Mouse (Mus musculus): Measurements from ENCODE around the gene H2-M10.3. TPM values are rescaled to one million over a fixed set of nuclear protein-coding genes. Genes with fewer than 3 reads are reported as not detected.
"Not testable (repeated sequence)": the region's sequence is repeated elsewhere in the genome, so short reads cannot be mapped to it uniquely, and the experiment has no call there.

Gene H2-M10.3
- not detected in 2 replicates for polyA plus RNA-seq (2012; ENCODE audit: insufficient read depth, insufficient read length, low replicate concordance, missing spikeins)

- WGBS = 94% methylated on average over 2 of the region's 2 CpGs
- H3K4me1 ChIP-seq (ENCODE audit: control insufficient read depth, insufficient read depth, low read length); H3K4me3 ChIP-seq (ENCODE audit: insufficient read depth, low read depth, low read length); H3K27ac ChIP-seq (ENCODE audit: insufficient read depth, low read depth, low read length): not testable (repeated sequence)
Observed at GRCm38 (mm10) chr17:36368317-36368716, at the start of gene H2-M10.3. TSS of gene H2-M10.3 (minus strand) at chr17:36368417.

DNA sequence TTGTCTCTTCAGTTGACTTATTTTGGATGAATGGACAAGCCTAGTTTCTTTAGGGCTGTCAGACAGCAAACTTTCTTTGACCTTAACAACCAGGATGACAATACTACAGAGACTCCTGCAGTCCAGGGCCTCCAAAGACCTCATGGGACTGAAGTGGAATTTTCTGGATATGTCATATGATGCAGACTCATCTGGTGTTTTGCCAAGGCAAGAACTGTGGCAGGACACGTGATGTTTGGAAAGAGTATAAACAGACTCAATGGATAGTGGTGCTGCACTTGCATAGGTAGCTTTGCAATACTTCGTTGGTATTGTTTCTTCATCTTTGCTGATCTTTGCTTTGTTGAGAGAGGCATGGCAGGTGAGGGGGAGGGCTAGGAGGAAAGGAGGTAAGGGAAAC lies 49.2 kb upstream of the H2-M10.3 start:
- Histone ChIP-seq H3K27ac (ENCODE audit: insufficient read depth, low read depth, low read length) (no peak overlapping the region), H3K4me3 (ENCODE audit: insufficient read depth, low read depth, low read length) (no peak overlapping the region), H3K4me1 (ENCODE audit: control insufficient read depth, insufficient read depth, low read length) (no peaks in the 10 kb centered on the region)
- WGBS = 49% methylated on average over 2 of the region's 2 CpGs
- no peak for TF ChIP-seq CTCF (IDR thresholded peaks at IDR 0.05; ENCODE audit: insufficient read depth, low read depth, low read length)
- no peak for TF ChIP-seq POLR2A (IDR thresholded peaks at IDR 0.05; ENCODE audit: insufficient read depth, low read depth, low read length)

GRCm38 (mm10) chr17:36415407-36415806 lies 47.2 kb upstream of the H2-M10.3 start:
- TF ChIP-seq POLR2A (IDR thresholded peaks at IDR 0.05; ENCODE audit: insufficient read depth, low read depth, low read length) = no peak
- no peak for TF ChIP-seq CTCF (IDR thresholded peaks at IDR 0.05; ENCODE audit: insufficient read depth, low read depth, low read length)
- H3K4me3 ChIP-seq (ENCODE audit: insufficient read depth, low read depth, low read length) = no peak overlapping the region
- no peak overlapping the region for H3K27ac ChIP-seq (ENCODE audit: insufficient read depth, low read depth, low read length)
- WGBS = 54% methylated on average over 1 of the region's 1 CpGs
- H3K4me1 ChIP-seq (ENCODE audit: control insufficient read depth, insufficient read depth, low read length) = no peaks in the 10 kb centered on the region

GRCm38 (mm10) chr17:36414361-36414760 lies 46.1 kb upstream of the H2-M10.3 start:
- Histone ChIP-seq H3K27ac (ENCODE audit: insufficient read depth, low read depth, low read length) (no peak overlapping the region), H3K4me3 (ENCODE audit: insufficient read depth, low read depth, low read length) (no peak overlapping the region), H3K4me1 (ENCODE audit: control insufficient read depth, insufficient read depth, low read length) (no peaks in the 10 kb centered on the region)
- TF ChIP-seq POLR2A (IDR thresholded peaks at IDR 0.05; ENCODE audit: insufficient read depth, low read depth, low read length) = no peak
- 87% methylated on average over 1 of the region's 1 CpGs for WGBS

DNA sequence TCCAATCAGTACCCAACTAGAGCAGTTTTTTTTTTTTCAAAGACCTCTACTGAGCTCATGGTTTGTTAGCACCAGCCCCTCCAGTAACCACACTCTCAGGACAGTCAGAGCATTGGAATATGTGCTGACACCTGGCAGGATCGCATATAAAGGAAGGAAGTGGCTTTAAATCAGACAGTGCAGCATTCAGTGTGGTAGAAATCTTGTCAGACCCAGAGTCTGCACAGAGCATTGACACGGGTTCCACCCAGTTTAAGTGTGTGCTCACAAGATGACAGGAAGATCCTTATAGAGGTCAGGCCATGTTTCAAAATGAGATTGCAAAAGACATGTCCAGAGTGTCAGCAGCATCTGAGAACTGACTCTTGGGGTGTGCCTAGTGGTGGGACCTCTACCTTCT lies 21.7 kb upstream of the H2-M10.3 start:
- H3K27ac ChIP-seq (ENCODE audit: insufficient read depth, low read depth, low read length) = no peak overlapping the region
- no peak for TF ChIP-seq CTCF (IDR thresholded peaks at IDR 0.05; ENCODE audit: insufficient read depth, low read depth, low read length)
- 78% methylated on average over 2 of the region's 2 CpGs for WGBS
- no peaks in the 10 kb centered on the region for H3K4me1 ChIP-seq (ENCODE audit: control insufficient read depth, insufficient read depth, low read length)
- H3K4me3 ChIP-seq (ENCODE audit: insufficient read depth, low read depth, low read length) = no peak overlapping the region

DNA sequence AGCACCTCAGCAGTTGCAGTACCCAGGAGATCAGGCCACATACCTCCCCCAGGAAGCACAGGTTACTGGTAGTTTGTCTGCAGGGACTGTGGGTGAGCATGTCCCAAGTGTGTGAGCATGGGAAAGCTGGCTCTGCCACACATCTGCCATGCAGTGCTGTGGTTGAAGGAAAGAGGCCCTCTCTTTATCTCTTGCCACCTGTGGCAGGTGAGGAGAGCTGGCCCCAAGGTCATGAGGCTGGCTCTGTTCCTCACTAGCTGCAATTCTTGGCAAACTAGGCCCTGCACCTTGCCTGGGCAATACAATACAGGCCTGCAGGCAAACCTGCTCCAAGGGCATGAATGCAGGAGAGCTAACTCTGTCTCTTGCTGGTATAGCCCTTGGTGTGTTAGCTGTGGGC lies 5.8 kb downstream of the H2-M10.3 start:
- not testable (repeated sequence) for H3K4me3 ChIP-seq (ENCODE audit: insufficient read depth, low read depth, low read length); H3K4me1 ChIP-seq (ENCODE audit: control insufficient read depth, insufficient read depth, low read length); H3K27ac ChIP-seq (ENCODE audit: insufficient read depth, low read depth, low read length)

- not testable (repeated sequence) for H3K4me3 ChIP-seq (ENCODE audit: insufficient read depth, low read depth, low read length); H3K27ac ChIP-seq (ENCODE audit: insufficient read depth, low read depth, low read length); H3K4me1 ChIP-seq (ENCODE audit: control insufficient read depth, insufficient read depth, low read length)
Observed at GRCm38 (mm10) chr17:36357512-36357911, 10.7 kb downstream of the H2-M10.3 start.

DNA sequence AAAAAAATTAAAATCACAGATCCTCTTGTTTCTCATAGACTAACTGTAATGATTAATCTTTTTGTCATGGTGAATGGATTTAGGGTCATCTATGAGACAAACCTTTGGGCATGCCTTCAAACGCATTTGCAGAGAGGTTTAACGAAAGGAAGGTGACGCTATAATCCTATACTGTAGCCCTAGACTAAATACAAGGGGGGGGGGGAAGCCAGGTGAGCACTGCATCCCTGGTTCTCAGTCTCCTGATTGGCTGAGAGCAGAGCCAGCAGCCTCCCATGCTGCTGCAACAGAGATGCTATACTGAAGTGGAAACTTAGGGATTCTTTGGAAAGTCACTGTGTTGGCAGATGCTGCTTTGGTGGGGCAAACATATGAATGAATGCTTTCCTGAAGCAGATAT lies 12.5 kb downstream of the H2-M10.3 start:
- H3K4me1 ChIP-seq (ENCODE audit: control insufficient read depth, insufficient read depth, low read length) = no peaks in the 10 kb centered on the region
- whole genome bisulfite sequencing = 41% methylated on average over 3 of the region's 3 CpGs
- TF ChIP-seq POLR2A (IDR thresholded peaks at IDR 0.05; ENCODE audit: insufficient read depth, low read depth, low read length) (no peak), CTCF (IDR thresholded peaks at IDR 0.05; ENCODE audit: insufficient read depth, low read depth, low read length) (no peak)
- H3K4me3 ChIP-seq (ENCODE audit: insufficient read depth, low read depth, low read length) = no peak overlapping the region
- H3K27ac ChIP-seq (ENCODE audit: insufficient read depth, low read depth, low read length) = no peak overlapping the region

DNA sequence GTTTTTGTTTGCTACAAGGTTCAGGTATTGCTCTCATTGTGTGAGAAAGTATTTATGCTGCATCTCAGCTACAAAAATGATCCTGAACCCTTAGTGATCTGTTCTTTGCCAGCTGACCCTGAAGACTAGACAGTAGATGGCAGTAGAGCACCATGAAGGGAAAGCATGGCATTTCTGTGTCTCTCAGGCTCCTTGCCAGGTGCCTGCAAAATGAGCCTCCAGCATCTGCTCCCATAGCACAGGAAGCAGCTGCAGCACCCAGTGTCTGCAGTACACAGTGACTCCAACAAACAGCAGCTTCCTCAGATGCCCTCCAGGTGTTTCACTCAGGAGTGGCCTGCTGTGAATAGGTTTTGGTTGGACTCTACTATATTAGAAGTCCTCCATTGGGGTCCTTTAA lies 12.9 kb downstream of the H2-M10.3 start:
- H3K4me3 ChIP-seq (ENCODE audit: insufficient read depth, low read depth, low read length); H3K27ac ChIP-seq (ENCODE audit: insufficient read depth, low read depth, low read length); H3K4me1 ChIP-seq (ENCODE audit: control insufficient read depth, insufficient read depth, low read length): not testable (repeated sequence)

GRCm38 (mm10) chr17:36326055-36326454 lies 42.2 kb downstream of the H2-M10.3 start, which contains the start of gene H2-M10.1:
TSS of gene H2-M10.1 (minus strand) at chr17:36326155.
- Histone ChIP-seq H3K4me3 (ENCODE audit: insufficient read depth, low read depth, low read length) (no peak within 1 kb of the TSS), H3K4me1 (ENCODE audit: control insufficient read depth, insufficient read depth, low read length) (no peaks in the 10 kb centered on the region), H3K27ac (ENCODE audit: insufficient read depth, low read depth, low read length) (no peak within 1 kb of the TSS)
- 95% methylated on average over 4 of the region's 4 CpGs for WGBS
- TF ChIP-seq POLR2A (IDR thresholded peaks at IDR 0.05; ENCODE audit: insufficient read depth, low read depth, low read length) (no peak), CTCF (IDR thresholded peaks at IDR 0.05; ENCODE audit: insufficient read depth, low read depth, low read length) (no peak)

Measured in olfactory bulb, adult 2 months (tissue).